Comparison of ENCODE assay signal across 8 mouse cellular contexts in genomic region chr3:32708368-32709231, GRCm38 (mm10). TPM values are rescaled to one million over a fixed set of nuclear protein-coding genes. Genes with fewer than 3 reads are reported as not detected.
DNase-seq lines count a peak whose midpoint lies in the region; ATAC-seq and TF ChIP-seq lines count a peak whose summit lies in the region.

No protein-coding gene starts in this region.

- peak; percentile 100 for DNase-seq in brain, embryonic 14.5 days (ENCODE audit: low read depth)
- peak; percentile 98 for DNase-seq in liver, adult 2 months (ENCODE audit: extremely low read depth, low read depth, low spot score)
- DNase-seq in splenic B cell, adult 2 months (ENCODE audit: low read depth, low spot score) = peak; percentile 100

- H3K79me3 ChIP-seq in C2C12 (ENCODE audit: low read depth) = peaks cover 38% of the 10 kb centered on the region

- peak overlapping the region; percentile 92 for H3K27ac ChIP-seq in heart, embryonic 11.5 days (ENCODE audit: low read depth, low read length)
- peak overlapping the region; percentile 96 for H3K27ac ChIP-seq in kidney, embryonic 16.5 days (ENCODE audit: low read length)
- H3K27ac ChIP-seq in liver, adult 2 months (replicated peaks; ENCODE audit: insufficient read depth, low read depth, low read length) = peak overlapping the region; percentile 66

- peak overlapping the region; percentile 88 for H3K9ac ChIP-seq in heart, embryonic 11.5 days (ENCODE audit: low read depth, low read length)
- peak overlapping the region; percentile 96 for H3K9ac ChIP-seq in kidney, embryonic 16.5 days (replicated peaks; ENCODE audit: low read length)
- peak overlapping the region; percentile 93 for H3K9ac ChIP-seq in liver, adult 2 months (ENCODE audit: low read depth, low read length)

- peak overlapping the region; percentile 84 for H3ac ChIP-seq in C2C12 (ENCODE audit: control insufficient read depth, insufficient read length, low read depth)
- peak overlapping the region; percentile 60 for H3ac ChIP-seq in myocyte (ENCODE audit: control insufficient read depth, insufficient read length)

- under 1% methylated on average over 87 of the region's 90 CpGs for WGBS in heart, embryonic 11.5 days (ENCODE audit: insufficient replicate concordance)
- under 1% methylated on average over 86 of the region's 90 CpGs for WGBS in kidney, embryonic 16.5 days
- WGBS in liver, adult 2 months = under 1% methylated on average over 79 of the region's 90 CpGs

- H3K79me2 ChIP-seq in C2C12 (ENCODE audit: control insufficient read depth, insufficient read depth) (peaks cover 49% of the 10 kb centered on the region), myocyte (ENCODE audit: control insufficient read depth, insufficient read depth) (peaks cover 27% of the 10 kb centered on the region)
- H3K79me2 ChIP-seq in liver, adult 2 months (ENCODE audit: control insufficient read depth, insufficient read depth, low read length) = 0 out of 2 replicates have a peak, but pooled peaks cover 2% of the 10 kb centered on the region

- no peaks in the 10 kb centered on the region for H3K9me3 ChIP-seq in erythroblast, embryonic 14.5 days (ENCODE audit: control insufficient read depth, low read length)
- no peaks in the 10 kb centered on the region for H3K9me3 ChIP-seq in heart, embryonic 11.5 days (replicated peaks; ENCODE audit: control insufficient read depth, low read length)
- H3K9me3 ChIP-seq in kidney, embryonic 16.5 days (ENCODE audit: low read length) = no peaks in the 10 kb centered on the region

- H3K4me3 ChIP-seq in C2C12 (ENCODE audit: insufficient read depth, poor library complexity, severe bottlenecking) = peak overlapping the region; percentile 87
- H3K4me3 ChIP-seq in erythroblast, embryonic 14.5 days (replicated peaks) = peak overlapping the region; percentile 87
- H3K4me3 ChIP-seq in heart, embryonic 11.5 days (ENCODE audit: low read depth, low read length) = peak overlapping the region; percentile 78
- H3K4me3 ChIP-seq in kidney, embryonic 16.5 days (ENCODE audit: low read length) = peak overlapping the region; percentile 97
- H3K4me3 ChIP-seq in liver, adult 2 months (ENCODE audit: insufficient read depth, low read depth, low read length) = peak overlapping the region; percentile 95
- H3K4me3 ChIP-seq in myocyte = peak overlapping the region; percentile 84

- peak; percentile 49; the same call in 1 of the 2 replicates for TF ChIP-seq POLR2A in brain, embryonic 14.5 days (IDR thresholded peaks at IDR 0.05; ENCODE audit: borderline replicate concordance, extremely low read depth, insufficient read depth, insufficient read length, poor library complexity, severe bottlenecking)
- TF ChIP-seq POLR2A in liver, adult 2 months (IDR thresholded peaks at IDR 0.05; ENCODE audit: extremely low read depth, insufficient read depth, low read length) = 0 out of 2 replicates have a peak, but pooled peaks have one; percentile 17
- peak; percentile 50 for TF ChIP-seq POLR2A in myocyte (IDR thresholded peaks at IDR 0.05; ENCODE audit: insufficient read length, low read depth)

- no peak for TF ChIP-seq CTCF in C2C12 (IDR thresholded peaks at IDR 0.05; ENCODE audit: control insufficient read depth, insufficient read depth, insufficient read length)
- no peak for TF ChIP-seq CTCF in brain, embryonic 14.5 days (IDR thresholded peaks at IDR 0.05; ENCODE audit: borderline replicate concordance, extremely low read depth, insufficient read depth, insufficient read length)
- TF ChIP-seq CTCF in liver, adult 2 months (IDR thresholded peaks at IDR 0.05; ENCODE audit: low read depth, low read length) = no peak

- peaks cover 38% of the 10 kb centered on the region for H3K4me1 ChIP-seq in erythroblast, embryonic 14.5 days (ENCODE audit: control insufficient read depth)
- peaks cover 3% of the 10 kb centered on the region; the same call in 1 of the 2 replicates for H3K4me1 ChIP-seq in heart, embryonic 11.5 days (ENCODE audit: control insufficient read depth, insufficient read depth, low read length)
- peaks cover 9% of the 10 kb centered on the region for H3K4me1 ChIP-seq in kidney, embryonic 16.5 days (ENCODE audit: insufficient read depth, low read length)
- H3K4me1 ChIP-seq in liver, adult 2 months (ENCODE audit: control insufficient read depth, insufficient read depth, low read length) = no peaks in the 10 kb centered on the region

- no peaks in the 10 kb centered on the region for H3K27me3 ChIP-seq in C2C12 (ENCODE audit: control insufficient read depth, insufficient read depth, insufficient read length)
- H3K27me3 ChIP-seq in erythroblast, embryonic 14.5 days (ENCODE audit: control insufficient read depth) = no peaks in the 10 kb centered on the region
- H3K27me3 ChIP-seq in heart, embryonic 11.5 days (ENCODE audit: control insufficient read depth, insufficient read depth, low read length) = no peaks in the 10 kb centered on the region
- no peaks in the 10 kb centered on the region for H3K27me3 ChIP-seq in kidney, embryonic 16.5 days (ENCODE audit: insufficient read depth, low read length)
- H3K27me3 ChIP-seq in liver, adult 2 months (ENCODE audit: control insufficient read depth, insufficient read depth, low read length) = no peaks in the 10 kb centered on the region
- no peaks in the 10 kb centered on the region for H3K27me3 ChIP-seq in myocyte (ENCODE audit: control insufficient read depth, insufficient read depth, insufficient read length)
- no peaks in the 10 kb centered on the region for H3K27me3 ChIP-seq in splenic B cell, adult 2 months (ENCODE audit: control insufficient read depth, insufficient read depth, low read length, poor library complexity, severe bottlenecking)

- H3K36me3 ChIP-seq in C2C12 (ENCODE audit: control insufficient read depth, insufficient read depth) = peaks cover 28% of the 10 kb centered on the region
- peaks cover 33% of the 10 kb centered on the region for H3K36me3 ChIP-seq in erythroblast, embryonic 14.5 days (ENCODE audit: control insufficient read depth)
- peaks cover 9% of the 10 kb centered on the region; the same call in 1 of the 2 replicates for H3K36me3 ChIP-seq in heart, embryonic 11.5 days (ENCODE audit: control insufficient read depth, insufficient read depth, low read length)
- H3K36me3 ChIP-seq in kidney, embryonic 16.5 days (ENCODE audit: insufficient read depth, low read length) = peaks cover 18% of the 10 kb centered on the region
- peaks cover 4% of the 10 kb centered on the region; the same call in 1 of the 2 replicates for H3K36me3 ChIP-seq in liver, adult 2 months (ENCODE audit: control insufficient read depth, insufficient read depth, low read length)
- H3K36me3 ChIP-seq in myocyte (ENCODE audit: control insufficient read depth, insufficient read depth) = peaks cover 14% of the 10 kb centered on the region
- H3K36me3 ChIP-seq in splenic B cell, adult 2 months (ENCODE audit: control insufficient read depth, insufficient read depth, low read length, poor library complexity, severe bottlenecking) = peaks cover 5% of the 10 kb centered on the region; the same call in 1 of the 2 replicates

- ATAC-seq in heart, embryonic 11.5 days (replicated peaks; ENCODE audit: insufficient number of reproducible peaks, low FRiP score, low TSS enrichment) = peak; percentile 100
- ATAC-seq in kidney, embryonic 16.5 days (ENCODE audit: low FRiP score, low TSS enrichment) = peak; percentile 100

- peak overlapping the region; percentile 74 for H3K4me2 ChIP-seq in heart, embryonic 11.5 days
- H3K4me2 ChIP-seq in kidney, embryonic 16.5 days (replicated peaks; ENCODE audit: low read depth, low read length) = peak overlapping the region; percentile 80
- peak overlapping the region; percentile 56 for H3K4me2 ChIP-seq in myocyte (ENCODE audit: low read depth)

TF ChIP-seq in C2C12, 6 proteins besides CTCF, POLR2A, EP300 and RAD21 (continues in another document):
- TF ChIP-seq MYOG (IDR thresholded peaks at IDR 0.05; ENCODE audit: control insufficient read depth, extremely low read depth, insufficient read length) (no peak), CEBPB (IDR thresholded peaks at IDR 0.05; ENCODE audit: low read depth) (no peak), MYOD1 (IDR thresholded peaks at IDR 0.05; ENCODE audit: control insufficient read depth, insufficient read length, low read depth) (no peak), MAX (IDR thresholded peaks at IDR 0.05) (no peak)

TF ChIP-seq in myocyte, 11 proteins besides CTCF, POLR2A, EP300 and RAD21 (continues in another document):
- TF ChIP-seq POLR2AphosphoS2 (IDR thresholded peaks at IDR 0.05; ENCODE audit: insufficient read length, low read depth) (no peak), CEBPB (IDR thresholded peaks at IDR 0.05; ENCODE audit: insufficient read depth, poor library complexity, severe bottlenecking) (no peak), E2F4 (IDR thresholded peaks at IDR 0.05; ENCODE audit: insufficient read depth) (no peak), USF1 (IDR thresholded peaks at IDR 0.05; ENCODE audit: low read depth) (no peak)

RNA-seq across cellular contexts. Expression of gene Actl6a, which starts 2.5 kb away (rescaled TPM):
- polyA plus RNA-seq in C2C12 (2012; fragmentation: generic; extraction: Trizol) (77.7 TPM), myocyte (2012; fragmentation: generic; extraction: Trizol) (47.0 TPM)
- 51.8 and 61.7 TPM in 2 replicates for polyA plus RNA-seq in brain, embryonic 14.5 days (2012; rRNA removed)
- 0.90 and 1.4 TPM in 2 replicates for polyA plus RNA-seq in erythroblast, embryonic 14.5 days (2012)
- polyA plus RNA-seq in heart, embryonic 11.5 days (2014; fragmentation: Nextera tagmentation; extraction: Ambion mirVana) = 110 and 122 TPM in 2 replicates
- polyA plus RNA-seq in kidney, embryonic 16.5 days (2015; fragmentation: Nextera tagmentation; extraction: Ambion mirVana) = 188 and 196 TPM in 2 replicates
- total RNA-seq in liver, adult 2 months (2014; rRNA removed) = 16.3 and 17.1 TPM in 2 replicates
- 8.9 and 10.6 TPM in 2 replicates for polyA plus RNA-seq in liver, adult 2 months (2012; rRNA removed)

RNA-seq across cellular contexts. Expression of gene Ndufb5, which starts 28.2 kb away (rescaled TPM):
- polyA plus RNA-seq in C2C12 (2012; fragmentation: generic; extraction: Trizol) (137 TPM), myocyte (2012; fragmentation: generic; extraction: Trizol) (224 TPM)
- 210 and 260 TPM in 2 replicates for polyA plus RNA-seq in brain, embryonic 14.5 days (2012; rRNA removed)
- 0.60 and 1.5 TPM in 2 replicates for polyA plus RNA-seq in erythroblast, embryonic 14.5 days (2012)
- polyA plus RNA-seq in heart, embryonic 11.5 days (2014; fragmentation: Nextera tagmentation; extraction: Ambion mirVana) = 468 and 475 TPM in 2 replicates
- 325 and 353 TPM in 2 replicates for polyA plus RNA-seq in kidney, embryonic 16.5 days (2015; fragmentation: Nextera tagmentation; extraction: Ambion mirVana)
- 375 and 379 TPM in 2 replicates for total RNA-seq in liver, adult 2 months (2014; rRNA removed)
- polyA plus RNA-seq in liver, adult 2 months (2012; rRNA removed) = 279 and 327 TPM in 2 replicates

RNA-seq across cellular contexts. Expression of gene Mrpl47, which starts 28.8 kb away (rescaled TPM):
- polyA plus RNA-seq in C2C12 (2012; fragmentation: generic; extraction: Trizol) = 15.7 TPM
- polyA plus RNA-seq in brain, embryonic 14.5 days (2012; rRNA removed) = 12.6 and 15.8 TPM in 2 replicates
- polyA plus RNA-seq in erythroblast, embryonic 14.5 days (2012) = 0.10 and 0.25 TPM in 2 replicates
- 30.5 and 41.2 TPM in 2 replicates for polyA plus RNA-seq in heart, embryonic 11.5 days (2014; fragmentation: Nextera tagmentation; extraction: Ambion mirVana)
- 31.9 and 33.3 TPM in 2 replicates for polyA plus RNA-seq in kidney, embryonic 16.5 days (2015; fragmentation: Nextera tagmentation; extraction: Ambion mirVana)
- total RNA-seq in liver, adult 2 months (2014; rRNA removed) = 7.9 and 8.6 TPM in 2 replicates
- 1.9 and 2.0 TPM in 2 replicates for polyA plus RNA-seq in liver, adult 2 months (2012; rRNA removed)
- 10.8 TPM for polyA plus RNA-seq in myocyte (2012; fragmentation: generic; extraction: Trizol)

Comparison
In these comparisons a context has a peak if more than half of its experiments do, and no peak if none do; other contexts are left out.
1. Peak in every context shown above with its lines: DNase-seq, ATAC-seq, H3K4me3 ChIP-seq and H3K27ac ChIP-seq.
2. RNA of gene Ndufb5, which starts 28.2 kb away (polyA plus RNA-seq): 468 to 475 TPM in heart, embryonic 11.5 days, 325 to 353 TPM in kidney, embryonic 16.5 days, 279 to 327 TPM in liver, adult 2 months, 224 TPM in myocyte (single experiment), 210 to 260 TPM in brain, embryonic 14.5 days and 137 TPM in C2C12 (single experiment); 0.60 to 1.5 TPM in erythroblast, embryonic 14.5 days; every median in the first group is over 10 times any median in the second.